Mouse (Mus musculus) CH12.LX (cell line): ENCODE results near the gene Olfr1375. TPM values are rescaled to one million over a fixed set of nuclear protein-coding genes. Genes with fewer than 3 reads are reported as not detected.

Experiments
- DNase-seq: peaks from one replicate; pipeline ENCODE4 v3.0.0-alpha.2; 2013; ENCODE audit errors: extremely low read depth
- H3K27ac ChIP-seq: 2 replicates; pipeline ENCODE4 v1.5.1; 2012; ENCODE audit warnings: low read depth, mild to moderate bottlenecking, control low read depth, moderate library complexity; ENCODE audit not compliant: insufficient read depth
- H3K27me3 ChIP-seq: replicated peaks from 2 replicates; pipeline ENCODE3; 2012; ENCODE audit warnings: inconsistent platforms
- H3K36me3 ChIP-seq, 2 experiments: replicated peaks in 1 of 2; 2 replicates each; pipeline versions ENCODE3 to v1.6.1; 2012; ENCODE audit warnings: inconsistent platforms in 1 of 2, low read length in 1 of 2, mild to moderate bottlenecking in 1 of 2, mixed read lengths in 1 of 2, moderate library complexity in 1 of 2; ENCODE audit not compliant: control insufficient read depth in 1 of 2, insufficient read depth in 1 of 2
- H3K4me1 ChIP-seq, 2 experiments: 2 replicates each; pipeline ENCODE4 v1.6.1; 2012; ENCODE audit warnings: inconsistent platforms in 1 of 2, moderate library complexity in 1 of 2; ENCODE audit not compliant: insufficient read depth in 2 of 2, control insufficient read depth in 1 of 2
- H3K4me2 ChIP-seq: 2 replicates; pipeline ENCODE4 v1.6.1; 2012; ENCODE audit warnings: low read depth, mild to moderate bottlenecking, control low read depth; ENCODE audit not compliant: poor library complexity, insufficient read depth, severe bottlenecking
- H3K4me3 ChIP-seq, 3 experiments: fragments of 150-350 bp in 1 of 3; sonication (generic) in 1 of 3; replicated peaks in 1 of 3; 2 replicates each; pipeline versions ENCODE3 to v1.5.1; 2011 to 2012; ENCODE audit warnings: low read depth in 2 of 3, low read length in 2 of 3, mild to moderate bottlenecking in 2 of 3, moderate library complexity in 2 of 3, control low read depth in 1 of 3, improper control_type of control experiment in 1 of 3, inconsistent platforms in 1 of 3, mixed read lengths in 1 of 3; ENCODE audit not compliant: poor library complexity in 1 of 3
- H3K79me2 ChIP-seq: replicated peaks from 2 replicates; pipeline ENCODE4 v1.6.1; 2012; ENCODE audit warnings: mild to moderate bottlenecking, moderate library complexity; ENCODE audit not compliant: control insufficient read depth, poor library complexity, insufficient read depth, severe bottlenecking; ENCODE audit errors: extremely low read depth
- H3K9ac ChIP-seq: 2 replicates; pipeline ENCODE4 v1.6.1; 2012; ENCODE audit warnings: low read depth, mild to moderate bottlenecking, control low read depth, moderate library complexity; ENCODE audit not compliant: insufficient read depth
- H3K9me3 ChIP-seq: replicated peaks from 2 replicates; pipeline ENCODE3; 2012; ENCODE audit warnings: low read length, inconsistent platforms, mixed read lengths
- BHLHE40 ChIP-seq: IDR thresholded peaks from 2 replicates; pipeline ENCODE4 v1.6.1; 2011; ENCODE audit warnings: mild to moderate bottlenecking, low read depth, low read length, improper control_type of control experiment
- CHD1 ChIP-seq: IDR thresholded peaks from 2 replicates; pipeline ENCODE4 v1.6.1; 2012; ENCODE audit warnings: low read depth, low read length, improper control_type of control experiment, inconsistent platforms
- CHD2 ChIP-seq: IDR thresholded peaks from 2 replicates; pipeline ENCODE4 v1.6.1; 2011; ENCODE audit warnings: low read length, improper control_type of control experiment
- E2F4 ChIP-seq: IDR thresholded peaks from 2 replicates; pipeline ENCODE4 v1.6.1; 2011; ENCODE audit warnings: low read depth, low read length, improper control_type of control experiment; ENCODE audit not compliant: insufficient replicate concordance
- ELF1 ChIP-seq: IDR thresholded peaks from 2 replicates; pipeline ENCODE4 v1.6.1; 2014; ENCODE audit warnings: low read depth, mild to moderate bottlenecking, inconsistent platforms, low read length, improper control_type of control experiment
- EP300 ChIP-seq: IDR thresholded peaks from 2 replicates; pipeline ENCODE4 v1.6.1; 2011; ENCODE audit warnings: low read length, improper control_type of control experiment
- ETS1 ChIP-seq: conservative IDR thresholded peaks from 2 replicates; pipeline ENCODE4 v1.6.1; 2012; ENCODE audit warnings: low read depth, mild to moderate bottlenecking, inconsistent platforms, low read length, improper control_type of control experiment, moderate library complexity
- GABPA ChIP-seq: IDR thresholded peaks from 2 replicates; pipeline ENCODE4 v1.6.1; 2012; ENCODE audit warnings: low read depth, low read length, improper control_type of control experiment, inconsistent platforms; ENCODE audit not compliant: insufficient replicate concordance
- HCFC1 ChIP-seq: IDR thresholded peaks from 2 replicates; pipeline ENCODE4 v1.6.1; 2012; ENCODE audit warnings: low read depth, mild to moderate bottlenecking, inconsistent platforms, low read length, improper control_type of control experiment
- KAT2A ChIP-seq: IDR thresholded peaks from 2 replicates; pipeline ENCODE4 v1.6.1; 2012; ENCODE audit warnings: low read length, improper control_type of control experiment, inconsistent platforms; ENCODE audit not compliant: insufficient replicate concordance
- MAZ ChIP-seq: IDR thresholded peaks from 2 replicates; pipeline ENCODE4 v1.6.1; 2012; ENCODE audit warnings: low read depth, mild to moderate bottlenecking, inconsistent platforms, low read length, improper control_type of control experiment, moderate library complexity
- MEF2A ChIP-seq: IDR thresholded peaks from 2 replicates; pipeline ENCODE4 v1.6.1; 2014; ENCODE audit warnings: low read depth, mild to moderate bottlenecking, inconsistent platforms, low read length, improper control_type of control experiment, borderline replicate concordance
- NELFE ChIP-seq: IDR thresholded peaks from 2 replicates; pipeline ENCODE4 v1.6.1; 2011; ENCODE audit warnings: low read depth, low read length, improper control_type of control experiment
- NRF1 ChIP-seq: IDR thresholded peaks from 2 replicates; pipeline ENCODE4 v1.6.1; 2014; ENCODE audit warnings: low read depth, mild to moderate bottlenecking, inconsistent platforms, low read length, improper control_type of control experiment, moderate library complexity
- PAX5 ChIP-seq: IDR thresholded peaks from 2 replicates; pipeline ENCODE4 v1.6.1; 2012; ENCODE audit warnings: low read length, inconsistent platforms, mixed read lengths
- POLR2A ChIP-seq: IDR thresholded peaks from 2 replicates; pipeline ENCODE4 v1.6.1; 2011; ENCODE audit warnings: low read depth, mild to moderate bottlenecking, improper control_type of control experiment, low read length
- POLR2AphosphoS2 ChIP-seq: IDR thresholded peaks from 2 replicates; pipeline ENCODE4 v1.6.1; 2011; ENCODE audit warnings: low read depth, low read length, improper control_type of control experiment
- RCOR1 ChIP-seq: conservative IDR thresholded peaks from 2 replicates; pipeline ENCODE4 v1.6.1; 2012; ENCODE audit warnings: low read depth, mild to moderate bottlenecking, inconsistent platforms, low read length, improper control_type of control experiment
- SMC3 ChIP-seq: IDR thresholded peaks from 2 replicates; pipeline ENCODE4 v1.6.1; 2011; ENCODE audit warnings: low read depth, low read length, improper control_type of control experiment
- TCF12 ChIP-seq: IDR thresholded peaks from 2 replicates; pipeline ENCODE4 v1.6.1; 2014; ENCODE audit warnings: low read depth, mild to moderate bottlenecking, inconsistent platforms, low read length, improper control_type of control experiment
- UBTF ChIP-seq: IDR thresholded peaks from 2 replicates; pipeline ENCODE4 v1.6.1; 2012; ENCODE audit warnings: low read depth, mild to moderate bottlenecking, inconsistent platforms, low read length, improper control_type of control experiment, moderate library complexity
- USF1 ChIP-seq: IDR thresholded peaks from 2 replicates; pipeline ENCODE4 v1.6.1; 2014; ENCODE audit warnings: low read depth, mild to moderate bottlenecking, inconsistent platforms, low read length, improper control_type of control experiment
- ZC3H11A ChIP-seq: IDR thresholded peaks from 2 replicates; pipeline ENCODE4 v1.6.1; 2012; ENCODE audit warnings: low read depth, mild to moderate bottlenecking, inconsistent platforms, low read length, improper control_type of control experiment
- dilution Hi-C: fragments of 300-500 bp; cut with MboI; formaldehyde crosslinking; loops from 2 replicates; pipeline ENCODE4 v1.14.3; 2020; ENCODE audit warnings: low sequenced_read_pairs; ENCODE audit not compliant: extremely low pct_unique_long_range_greater_than_20kb, extremely low pct_ligation_motif_present
- in situ Hi-C: fragments of 300-500 bp; cut with MboI; formaldehyde crosslinking; loops from 3 replicates; pipeline ENCODE4 v1.14.3; 2019; ENCODE audit warnings: low sequenced_read_pairs, low pct_ligation_motif_present, low pct_unique_long_range_greater_than_20kb, mixed read lengths
- polyA plus RNA-seq: library from polyadenylated mRNA; unstranded; fragments of >175 nt; gene quantifications from 2 replicates; pipeline ENCODE4 v1.2.1, GENCODE M21; 2012; ENCODE audit warnings: low read depth; ENCODE audit not compliant: insufficient read length
- total RNA-seq, 2 experiments: library from RNA; depleted of rRNA; stranded (reverse); fragments of 300-350 nt in 1 of 2; fragments of >200 nt in 1 of 2; gene quantifications; 2 replicates each; pipeline ENCODE4 v1.2.3; 2012 to 2014

Olfr1375 gene
- total and polyA plus RNA-seq, 3 experiments: not detected

GRCm38 (mm10) chr11:51060981-51061380 lies 13.1 kb downstream of the Olfr1375 start:
- no peak for DNase-seq
- Histone ChIP-seq H3K4me3 (no peak overlapping the region), H3K79me2 (no peaks in the 10 kb centered on the region), H3K9me3 (peaks cover 6% of the 10 kb centered on the region), H3K36me3 (no peaks in the 10 kb centered on the region), H3K27me3 (peaks cover 59% of the 10 kb centered on the region)
- in situ Hi-C loops (loop anchor here (25.0 kb wide), 1 partner anchor 274 kb away; no protein-coding TSS in a partner anchor), dilution Hi-C loops (no loop called here)
- TF ChIP-seq E2F4: no peak
- no peak for TF ChIP-seq GABPA
- no peak for TF ChIP-seq POLR2A
- TF ChIP-seq SMC3: no peak
- no peak for TF ChIP-seq HCFC1
- TF ChIP-seq, all 38 proteins: peak for 0
- Histone ChIP-seq H3K4me1 (no peaks in the 10 kb centered on the region), H3K4me2 (no peak overlapping the region), H3K27ac (no peak overlapping the region), H3K9ac (no peak overlapping the region)

- Histone ChIP-seq H3K79me2 (no peaks in the 10 kb centered on the region), H3K36me3 (no peaks in the 10 kb centered on the region), H3K27me3 (peaks cover 74% of the 10 kb centered on the region), H3K27ac (no peak overlapping the region), H3K9me3 (no peaks in the 10 kb centered on the region), H3K4me1 (no peaks in the 10 kb centered on the region), H3K4me2 (no peak overlapping the region), H3K4me3 (no peak overlapping the region), H3K9ac (no peak overlapping the region)
- TF ChIP-seq CHD1: no peak
- no peak for TF ChIP-seq PAX5
- no peak for TF ChIP-seq MEF2A
- TF ChIP-seq ETS1: no peak
- TF ChIP-seq CHD2: no peak
- TF ChIP-seq NELFE: no peak
- no peak for TF ChIP-seq NRF1
- TF ChIP-seq USF1: no peak
- TF ChIP-seq BHLHE40: no peak
- dilution Hi-C loops (no loop called here), in situ Hi-C loops (loop anchor here (25.0 kb wide), 1 partner anchor 276 kb away; no protein-coding TSS in a partner anchor)
- DNase-seq: no peak
Observed at GRCm38 (mm10) chr11:51063276-51063675, 15.4 kb downstream of the Olfr1375 start.

GRCm38 (mm10) chr11:51063841-51064240 lies 15.9 kb downstream of the Olfr1375 start:
- in situ Hi-C loops: loop anchor here (25.0 kb wide), 1 partner anchor 277 kb away; no protein-coding TSS in a partner anchor
- H3K79me2 ChIP-seq: no peaks in the 10 kb centered on the region
- no peak for TF ChIP-seq EP300
- no peak for TF ChIP-seq CHD2
- TF ChIP-seq SMC3: no peak
- TF ChIP-seq TCF12: no peak
- TF ChIP-seq UBTF: no peak
- no peak for TF ChIP-seq E2F4
- no peak for TF ChIP-seq KAT2A
- TF ChIP-seq ZC3H11A: no peak
- TF ChIP-seq POLR2A: no peak
- TF ChIP-seq BHLHE40: no peak
- no peak for TF ChIP-seq RCOR1
- no peak for TF ChIP-seq ELF1
- no peak for TF ChIP-seq USF1
- no peak for TF ChIP-seq CHD1
- TF ChIP-seq MAZ: no peak
- TF ChIP-seq POLR2AphosphoS2: no peak
- TF ChIP-seq, all 38 proteins: peak for 0
- Histone ChIP-seq H3K4me3 (no peak overlapping the region), H3K27ac (no peak overlapping the region), H3K9ac (no peak overlapping the region), H3K9me3 (no peaks in the 10 kb centered on the region), H3K4me1 (no peaks in the 10 kb centered on the region), H3K4me2 (no peak overlapping the region), H3K27me3 (peaks cover 78% of the 10 kb centered on the region), H3K36me3 (no peaks in the 10 kb centered on the region)
- dilution Hi-C loops: no loop called here
- no peak for DNase-seq
